Mouse (Mus musculus) MEL (cell line): ENCODE results near the gene Atrnl1. TPM values are rescaled to one million over a fixed set of nuclear protein-coding genes. Genes with fewer than 3 reads are reported as not detected.

Source experiments
- DNase-seq: peaks from one replicate; pipeline ENCODE4 v3.0.0; 2011; ENCODE audit warnings: low read depth, low spot score
- H3K27ac ChIP-seq: 2 replicates; pipeline ENCODE4 v1.5.1; 2012; ENCODE audit warnings: low read depth, mild to moderate bottlenecking, control low read depth, low read length, moderate library complexity; ENCODE audit not compliant: control insufficient read depth
- H3K27me3 ChIP-seq, 2 experiments: fragments of 150-350 bp in 1 of 2; sonication (generic) in 1 of 2; 2 replicates each; pipeline ENCODE4 v1.6.1; 2012; ENCODE audit warnings: low read length in 2 of 2, mild to moderate bottlenecking in 2 of 2, improper control_type of control experiment in 1 of 2, moderate library complexity in 1 of 2; ENCODE audit not compliant: insufficient read depth in 2 of 2, control insufficient read depth in 1 of 2
- H3K36me3 ChIP-seq, 2 experiments: 2 replicates each; pipeline ENCODE4 v1.6.1; 2012 to 2014; ENCODE audit warnings: low read length in 2 of 2, improper control_type of control experiment in 1 of 2, inconsistent platforms in 1 of 2, mild to moderate bottlenecking in 1 of 2; ENCODE audit not compliant: insufficient read depth in 2 of 2, control insufficient read depth in 1 of 2
- H3K4me1 ChIP-seq, 2 experiments: fragments of 150-350 bp in 1 of 2; sonication (generic) in 1 of 2; 2 replicates each; pipeline ENCODE4 v1.6.1; 2012; ENCODE audit warnings: low read length in 2 of 2, improper control_type of control experiment in 1 of 2, mild to moderate bottlenecking in 1 of 2; ENCODE audit not compliant: insufficient read depth in 2 of 2, control insufficient read depth in 1 of 2
- H3K4me3 ChIP-seq, 2 experiments: fragments of 150-350 bp in 1 of 2; sonication (generic) in 1 of 2; 2 replicates each; pipeline ENCODE4 v1.5.1; 2012; ENCODE audit warnings: low read depth in 2 of 2, low read length in 2 of 2, mild to moderate bottlenecking in 2 of 2, moderate library complexity in 2 of 2, control low read depth in 1 of 2, improper control_type of control experiment in 1 of 2; ENCODE audit not compliant: control insufficient read depth in 1 of 2, insufficient read depth in 1 of 2
- H3K79me2 ChIP-seq: 2 replicates; pipeline ENCODE4 v1.6.1; 2012; ENCODE audit warnings: mild to moderate bottlenecking, low read length, moderate library complexity; ENCODE audit not compliant: control insufficient read depth, poor library complexity, insufficient read depth
- H3K9ac ChIP-seq: 2 replicates; pipeline ENCODE4 v1.6.1; 2012; ENCODE audit warnings: low read depth, mild to moderate bottlenecking, control low read depth, low read length, moderate library complexity; ENCODE audit not compliant: control insufficient read depth, poor library complexity, severe bottlenecking
- H3K9me3 ChIP-seq: fragments of 150-350 bp; sonication (generic); replicated peaks from 2 replicates; pipeline ENCODE4 v1.6.1; 2012; ENCODE audit warnings: mild to moderate bottlenecking, low read length, improper control_type of control experiment, moderate library complexity; ENCODE audit not compliant: insufficient read depth
- BHLHE40 ChIP-seq: IDR thresholded peaks from 2 replicates; pipeline ENCODE4 v1.6.1; 2012; ENCODE audit warnings: low read depth, mild to moderate bottlenecking, inconsistent platforms, low read length, improper control_type of control experiment, borderline replicate concordance
- CTCF ChIP-seq, 3 experiments: IDR thresholded peaks in 2 of 3; conservative IDR thresholded peaks in 1 of 3; 2 replicates each; pipeline ENCODE4 v1.5.1; 2011 to 2012; ENCODE audit warnings: low read length in 3 of 3, low read depth in 2 of 3, mild to moderate bottlenecking in 2 of 3, improper control_type of control experiment in 1 of 3, inconsistent platforms in 1 of 3, mixed read lengths in 1 of 3, moderate library complexity in 1 of 3; ENCODE audit not compliant: control insufficient read depth in 1 of 3, insufficient read depth in 1 of 3, poor library complexity in 1 of 3, severe bottlenecking in 1 of 3
- EP300 ChIP-seq, 2 experiments: IDR thresholded peaks; 2 replicates each; pipeline ENCODE4 v1.6.1; 2011; ENCODE audit warnings: improper control_type of control experiment in 2 of 2, low read length in 2 of 2, low read depth in 1 of 2, mild to moderate bottlenecking in 1 of 2
- ETS1 ChIP-seq: IDR thresholded peaks from 2 replicates; pipeline ENCODE4 v1.6.1; 2012; ENCODE audit warnings: low read depth, mild to moderate bottlenecking, inconsistent platforms, low read length, improper control_type of control experiment, moderate library complexity
- GATA1 ChIP-seq: IDR thresholded peaks from 2 replicates; pipeline ENCODE4 v1.6.1; 2011; ENCODE audit warnings: low read depth, low read length, improper control_type of control experiment
- MAX ChIP-seq: IDR thresholded peaks from 2 replicates; pipeline ENCODE4 v1.6.1; 2011; ENCODE audit warnings: low read length, improper control_type of control experiment
- MXI1 ChIP-seq: IDR thresholded peaks from 2 replicates; pipeline ENCODE4 v1.6.1; 2011; ENCODE audit warnings: mild to moderate bottlenecking, low read depth, low read length, improper control_type of control experiment
- MYC ChIP-seq: IDR thresholded peaks from 2 replicates; pipeline ENCODE4 v1.6.1; 2011; ENCODE audit warnings: low read depth, mild to moderate bottlenecking, low read length, improper control_type of control experiment, moderate library complexity
- POLR2A ChIP-seq, 2 experiments: IDR thresholded peaks; 2 replicates each; pipeline ENCODE4 v1.6.1; 2011 to 2012; ENCODE audit warnings: low read length in 2 of 2, mild to moderate bottlenecking in 2 of 2, control low read depth in 1 of 2, improper control_type of control experiment in 1 of 2, low read depth in 1 of 2, moderate library complexity in 1 of 2; ENCODE audit not compliant: control insufficient read depth in 1 of 2, insufficient read depth in 1 of 2, poor library complexity in 1 of 2
- RCOR1 ChIP-seq: IDR thresholded peaks from 2 replicates; pipeline ENCODE4 v1.6.1; 2012; ENCODE audit warnings: low read depth, mild to moderate bottlenecking, inconsistent platforms, low read length, improper control_type of control experiment
- SIN3A ChIP-seq: IDR thresholded peaks from 2 replicates; pipeline ENCODE4 v1.6.1; 2012; ENCODE audit warnings: low read length, improper control_type of control experiment, inconsistent platforms
- TAL1 ChIP-seq: IDR thresholded peaks from 2 replicates; pipeline ENCODE4 v1.6.1; 2012; ENCODE audit warnings: mild to moderate bottlenecking, inconsistent platforms, low read length, moderate library complexity, mixed read lengths
- TCF12 ChIP-seq: IDR thresholded peaks from 2 replicates; pipeline ENCODE4 v1.6.1; 2014; ENCODE audit warnings: low read depth, mild to moderate bottlenecking, inconsistent platforms, low read length, improper control_type of control experiment, moderate library complexity
- UBTF ChIP-seq: IDR thresholded peaks from 2 replicates; pipeline ENCODE4 v1.6.1; 2012; ENCODE audit warnings: low read depth, mild to moderate bottlenecking, inconsistent platforms, low read length, improper control_type of control experiment, moderate library complexity, borderline replicate concordance; ENCODE audit not compliant: insufficient read depth
- USF2 ChIP-seq, 2 experiments: IDR thresholded peaks; 2 replicates each; pipeline ENCODE4 v1.6.1; 2011 to 2012; ENCODE audit warnings: improper control_type of control experiment in 2 of 2, low read length in 2 of 2, borderline replicate concordance in 1 of 2, inconsistent platforms in 1 of 2, low read depth in 1 of 2, mild to moderate bottlenecking in 1 of 2; ENCODE audit not compliant: insufficient read depth in 1 of 2
- ZKSCAN1 ChIP-seq: IDR thresholded peaks from 2 replicates; pipeline ENCODE4 v1.6.1; 2012; ENCODE audit warnings: low read depth, mild to moderate bottlenecking, inconsistent platforms, low read length, improper control_type of control experiment, moderate library complexity
- ZMIZ1 ChIP-seq: IDR thresholded peaks from 2 replicates; pipeline ENCODE4 v1.6.1; 2012; ENCODE audit warnings: low read depth, mild to moderate bottlenecking, inconsistent platforms, low read length, improper control_type of control experiment, moderate library complexity
- ZNF384 ChIP-seq: IDR thresholded peaks from 2 replicates; pipeline ENCODE4 v1.6.1; 2012; ENCODE audit warnings: low read depth, mild to moderate bottlenecking, inconsistent platforms, low read length, improper control_type of control experiment
- polyA plus RNA-seq, 2 experiments: library from polyadenylated mRNA; stranded (reverse) in 1 of 2; unstranded in 1 of 2; fragments of >175 nt in 1 of 2; fragments of >200 nt in 1 of 2; gene quantifications; 2 replicates each; pipeline versions ENCODE4 v1.2.1 to v1.2.4; 2012; ENCODE audit warnings: low replicate concordance in 2 of 2, low read depth in 1 of 2; ENCODE audit not compliant: insufficient read length in 2 of 2, insufficient read depth in 1 of 2, missing spikeins in 1 of 2
- total RNA-seq: library from RNA; depleted of rRNA; stranded (reverse); fragments of 300-350 nt; gene quantifications from 2 replicates; pipeline ENCODE4 v1.2.3, GENCODE M21; 2012

The Atrnl1 gene
- total and polyA plus RNA-seq, 3 experiments: 6.4 to 8.2 TPM; not detected in 1

- peak; percentile 37; the same call in 1 of the 2 replicates for TF ChIP-seq MXI1
- no peak for TF ChIP-seq ZKSCAN1
- TF ChIP-seq ETS1: peak; percentile 19; the same call in 1 of the 2 replicates
- TF ChIP-seq MYC: 0 out of 2 replicates have a peak, but pooled peaks have one; percentile 31
- peak; percentile 86 for TF ChIP-seq BHLHE40
- peak; percentile 87 for TF ChIP-seq MAX
- peak; percentile 36; the same call in 1 of the 2 replicates for TF ChIP-seq SIN3A
- no peak for TF ChIP-seq TAL1
- peak overlapping the region; percentile 42 to 47 for H3K4me3 ChIP-seq
- peaks cover 0 to 7% of the 10 kb centered on the region in 2 experiments; a peak in 1 of 4 replicates for H3K36me3 ChIP-seq
- no peaks in the 10 kb centered on the region for H3K9me3 ChIP-seq
- H3K79me2 ChIP-seq: no peaks in the 10 kb centered on the region; the same call in 1 of the 2 replicates
- peak; percentile 74 for DNase-seq
- peak overlapping the region; percentile 46 for H3K27ac ChIP-seq
- peaks cover 2 to 10% of the 10 kb centered on the region in 2 experiments; a peak in 3 of 4 replicates for H3K4me1 ChIP-seq
- no peak overlapping the region for H3K9ac ChIP-seq
- no peaks in the 10 kb centered on the region for H3K27me3 ChIP-seq
Measured at GRCm38 (mm10) chr19:57926941-57927471, 316.2 kb downstream of the Atrnl1 start.

- H3K27ac ChIP-seq: peak overlapping the region; percentile 76
- peak; percentile 65; the same call in 1 of the 2 replicates for TF ChIP-seq MYC
- TF ChIP-seq RCOR1: peak; percentile 55
- peak; percentile 77 for TF ChIP-seq MXI1
- peak; percentile 37; the same call in 1 of the 2 replicates for TF ChIP-seq SIN3A
- no peak for TF ChIP-seq USF2 (IDR thresholded peaks at IDR 0.05; ENCODE audit: borderline replicate concordance in 1 of 2, insufficient read depth in 1 of 2, low read depth in 1 of 2, low read length in 2 of 2)
- peak; percentile 69; the same call in 1 of the 2 replicates for TF ChIP-seq ZNF384
- TF ChIP-seq ETS1: peak; percentile 83
- peak; percentile 50 for TF ChIP-seq TAL1
- TF ChIP-seq GATA1: peak; percentile 97
- TF ChIP-seq ZKSCAN1: no peak
- 0 out of 2 replicates have a peak, but pooled peaks have one; percentile 25 for TF ChIP-seq ZMIZ1
- no peak for TF ChIP-seq CTCF (IDR thresholded peaks at IDR 0.05 in 2 of 3, conservative IDR thresholded peaks at IDR 0.05 in 1 of 3; ENCODE audit: control insufficient read depth in 1 of 3, insufficient read depth in 1 of 3, low read depth in 2 of 3, low read length in 3 of 3, poor library complexity in 1 of 3, severe bottlenecking in 1 of 3)
- peak; percentile 97 for TF ChIP-seq TCF12
- no peak for TF ChIP-seq UBTF
- no peak for TF ChIP-seq POLR2A (IDR thresholded peaks at IDR 0.05; ENCODE audit: control insufficient read depth in 1 of 2, insufficient read depth in 1 of 2, low read depth in 1 of 2, low read length in 2 of 2, poor library complexity in 1 of 2)
- TF ChIP-seq EP300 (IDR thresholded peaks at IDR 0.05; ENCODE audit: low read depth in 1 of 2, low read length in 2 of 2): peak; percentile 94 to 95
- TF ChIP-seq BHLHE40: peak; percentile 25; the same call in 1 of the 2 replicates
- no peaks in the 10 kb centered on the region for H3K9me3 ChIP-seq
- peaks cover 0 to 7% of the 10 kb centered on the region in 2 experiments; a peak in 1 of 4 replicates for H3K36me3 ChIP-seq
- peak overlapping the region; percentile 32 to 47 for H3K4me3 ChIP-seq
- peak overlapping the region; percentile 30 for H3K9ac ChIP-seq
- no peaks in the 10 kb centered on the region; the same call in 1 of the 2 replicates for H3K79me2 ChIP-seq
- DNase-seq: peak; percentile 72
- peaks cover 2 to 10% of the 10 kb centered on the region in 2 experiments; a peak in 3 of 4 replicates for H3K4me1 ChIP-seq
- no peaks in the 10 kb centered on the region for H3K27me3 ChIP-seq
Measured at GRCm38 (mm10) chr19:57927566-57928523, 317.0 kb downstream of the Atrnl1 start.
